Mouse (Mus musculus) layer of hippocampus, postnatal 10 days (tissue): ENCODE measurements at regions not wholly inside any gene's neighbourhood (a gene's known extent, or its start where the extent isn't known, plus 50 kb on each side); places are given as distances from the start of the nearest gene placed in this dataset.

ENCODE experiments used
- DNase-seq, 2 experiments: peaks; one replicate each; pipeline ENCODE4 v3.0.0; 2021; ENCODE audit warnings: low spot score in 2 of 2

- DNase-seq = no peak
Observed at GRCm38 (mm10) chr1:42471846-42472494, 223.6 kb upstream of the Pou3f3 start.

GRCm38 (mm10) chr1:42472495-42473230 lies 222.9 kb upstream of the Pou3f3 start:
- no peak for DNase-seq

GRCm38 (mm10) chr1:42474197-42474596 lies 221.4 kb upstream of the Pou3f3 start:
- DNase-seq = peak; percentile 34 to 52

GRCm38 (mm10) chr1:42474831-42475230 lies 220.7 kb upstream of the Pou3f3 start:
- no peak for DNase-seq

GRCm38 (mm10) chr1:42475629-42476028 lies 219.9 kb upstream of the Pou3f3 start:
- DNase-seq = no peak

GRCm38 (mm10) chr1:42480348-42480920 lies 215.1 kb upstream of the Pou3f3 start:
- DNase-seq = no peak

GRCm38 (mm10) chr1:42489563-42489962 lies 206.0 kb upstream of the Pou3f3 start:
- DNase-seq = no peak

GRCm38 (mm10) chr1:42490856-42491643 lies 204.5 kb upstream of the Pou3f3 start:
- DNase-seq = peak in 1 of 2 experiments; percentile 19

- DNase-seq = peak in 1 of 2 experiments; percentile 29
Observed at GRCm38 (mm10) chr1:42491644-42492277, 203.8 kb upstream of the Pou3f3 start.

- no peak for DNase-seq
Observed at GRCm38 (mm10) chr1:42496022-42496421, 199.5 kb upstream of the Pou3f3 start.

GRCm38 (mm10) chr1:42496433-42496832 lies 199.1 kb upstream of the Pou3f3 start:
- no peak for DNase-seq

GRCm38 (mm10) chr1:42498901-42499300 lies 196.7 kb upstream of the Pou3f3 start:
- DNase-seq = no peak

- no peak for DNase-seq
Observed at GRCm38 (mm10) chr1:42504491-42504890, 191.1 kb upstream of the Pou3f3 start.

GRCm38 (mm10) chr1:42505048-42505729 lies 190.4 kb upstream of the Pou3f3 start:
- no peak for DNase-seq

GRCm38 (mm10) chr1:42514417-42514816 lies 181.2 kb upstream of the Pou3f3 start:
- no peak for DNase-seq

- DNase-seq = no peak
Observed at GRCm38 (mm10) chr1:42524401-42524800, 171.2 kb upstream of the Pou3f3 start.

GRCm38 (mm10) chr1:42527746-42528476 lies 167.7 kb upstream of the Pou3f3 start:
- DNase-seq = no peak

- no peak for DNase-seq
Observed at GRCm38 (mm10) chr1:42532908-42533307, 162.7 kb upstream of the Pou3f3 start.

GRCm38 (mm10) chr1:42539066-42539539 lies 156.5 kb upstream of the Pou3f3 start:
- DNase-seq = peak; percentile 47 to 55
